Mouse (Mus musculus) cerebellum, adult 2 months (tissue): ENCODE measurements at regions not wholly inside any gene's neighbourhood (a gene's known extent, or its start where the extent isn't known, plus 50 kb on each side); places are given as distances from the start of the nearest gene placed in this dataset.

Experiments
- CTCF ChIP-seq: fragments of 200-500 bp; IDR thresholded peaks from 2 replicates; pipeline ENCODE4 v1.5.1; 2011; ENCODE audit warnings: low read depth, mild to moderate bottlenecking, control low read depth, low read length, moderate library complexity, borderline replicate concordance; ENCODE audit not compliant: insufficient read depth
- POLR2A ChIP-seq: fragments of 200-500 bp; IDR thresholded peaks from 2 replicates; pipeline ENCODE4 v1.6.1; 2011; ENCODE audit warnings: low read length, control low read depth, borderline replicate concordance; ENCODE audit not compliant: insufficient read depth

- no peak for TF ChIP-seq CTCF
- TF ChIP-seq POLR2A, result no peak
Observed at GRCm38 (mm10) chr1:137658141-137658540, 517.4 kb downstream of the Ptprc start.
